Mouse (Mus musculus): ENCODE data around the gene Dcp1a.

Dcp1a gene

DNA sequence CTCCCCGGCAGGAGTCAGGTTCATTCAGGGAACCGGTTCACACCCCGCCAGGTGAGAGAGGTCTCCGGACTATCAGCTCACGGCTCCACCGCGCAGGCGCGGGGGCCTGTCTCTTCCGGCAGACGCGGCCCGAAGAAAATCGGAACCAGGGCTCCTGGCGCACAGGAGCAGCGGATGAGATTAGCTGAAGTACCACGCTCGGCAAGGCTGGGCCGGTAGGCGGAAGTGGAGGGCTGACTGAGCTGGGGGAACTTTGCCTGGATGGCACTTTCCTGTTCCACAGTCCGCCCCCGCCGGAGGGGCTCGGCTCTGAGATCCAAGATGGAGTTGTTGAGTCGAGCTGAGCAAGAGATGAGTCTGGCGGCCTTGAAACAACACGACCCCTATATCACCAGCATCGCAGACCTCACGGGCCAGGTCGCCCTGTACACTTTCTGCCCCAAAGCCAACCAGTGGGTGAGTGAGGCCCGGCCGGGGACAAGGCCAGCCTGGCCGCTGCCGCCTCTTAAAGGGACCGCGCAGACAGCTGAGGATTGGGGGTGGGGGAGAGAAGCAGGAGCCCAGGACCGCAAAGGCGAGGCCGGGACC is at the start of gene Dcp1a:
Dcp1a (plus strand) TSS at position 175 of the 588 bp plus-strand sequence.
- DNase-seq = peak; percentile 95

DNA sequence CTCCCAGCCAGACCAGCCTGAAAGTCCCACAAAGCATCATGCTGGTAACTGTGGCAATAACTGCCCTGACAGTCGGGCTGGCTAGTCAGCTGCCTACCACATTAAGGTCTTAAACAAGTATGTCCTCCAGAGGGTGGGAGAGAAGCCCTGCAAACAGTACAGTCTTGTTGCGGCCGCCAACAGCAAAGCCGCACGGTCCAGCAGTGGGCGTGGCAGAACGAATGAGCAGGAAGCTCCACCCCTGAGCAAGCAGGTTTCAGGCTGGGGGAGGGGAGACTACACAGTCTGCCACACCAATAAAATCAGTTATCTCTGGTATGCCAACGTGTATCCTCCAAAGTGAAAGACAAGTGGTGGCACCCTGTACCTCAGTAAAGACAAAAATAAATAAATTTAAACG is 49.7 kb upstream of the Dcp1a start:
- DNase-seq = peak; percentile 23

DNA sequence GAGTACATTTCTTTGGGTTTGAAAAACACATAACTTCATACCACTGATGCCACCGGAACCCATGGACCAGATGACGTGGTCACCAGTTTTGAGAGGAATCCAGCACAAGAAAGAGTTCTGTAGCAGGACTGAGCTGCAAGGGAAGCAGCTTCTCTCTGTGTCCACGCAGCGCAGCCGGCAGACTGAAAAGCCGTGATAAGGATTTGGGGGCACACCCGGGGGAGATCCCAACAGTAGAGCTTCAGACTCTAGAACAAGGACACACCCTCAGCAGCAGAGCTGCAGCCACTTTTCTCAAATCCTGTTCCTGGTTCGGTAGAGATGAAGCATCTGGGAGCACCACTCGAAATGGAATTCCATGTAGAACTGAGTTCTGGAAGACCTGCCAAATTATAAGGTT is 49.3 kb upstream of the Dcp1a start:
- no peak for DNase-seq

DNA sequence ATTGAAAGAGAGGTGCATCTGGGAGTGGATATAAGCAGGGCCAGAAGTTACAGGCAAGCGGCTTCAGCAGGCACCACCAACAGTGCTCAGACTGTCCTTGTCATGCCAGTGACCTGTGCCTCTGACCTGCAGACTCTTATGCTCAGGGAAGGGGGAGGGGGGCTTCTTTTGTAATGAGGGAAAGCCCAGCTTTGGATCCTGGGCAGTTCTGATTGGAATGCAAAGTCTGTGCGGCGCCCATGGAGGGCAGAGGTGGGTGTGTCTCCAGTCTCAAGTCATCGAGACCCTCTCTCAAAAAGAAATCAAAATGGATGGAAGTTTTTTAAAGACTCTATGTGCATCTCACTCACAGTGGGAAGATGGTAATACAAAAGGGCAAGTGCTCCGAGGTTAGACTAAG is 48.9 kb upstream of the Dcp1a start:
- DNase-seq = no peak

DNA sequence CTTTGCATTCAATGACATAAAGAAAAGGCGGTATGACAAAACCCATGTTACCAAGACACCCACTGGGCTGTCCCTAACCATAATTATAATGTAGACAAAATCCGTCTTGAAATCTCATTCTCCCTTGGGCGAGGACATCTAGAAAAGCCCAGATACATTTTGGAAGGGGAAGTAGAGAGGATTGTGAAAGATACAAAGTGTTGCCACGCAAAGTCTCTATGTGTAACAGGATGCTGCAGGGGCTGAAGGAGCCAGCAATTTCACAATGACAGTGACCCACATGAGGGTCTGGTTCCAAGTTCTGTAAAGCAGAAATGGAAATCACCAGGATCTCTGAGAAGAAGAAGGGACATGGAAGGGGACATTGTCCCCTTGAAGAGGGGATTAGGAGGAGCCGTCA is 44.0 kb upstream of the Dcp1a start:
- DNase-seq = no peak

DNA sequence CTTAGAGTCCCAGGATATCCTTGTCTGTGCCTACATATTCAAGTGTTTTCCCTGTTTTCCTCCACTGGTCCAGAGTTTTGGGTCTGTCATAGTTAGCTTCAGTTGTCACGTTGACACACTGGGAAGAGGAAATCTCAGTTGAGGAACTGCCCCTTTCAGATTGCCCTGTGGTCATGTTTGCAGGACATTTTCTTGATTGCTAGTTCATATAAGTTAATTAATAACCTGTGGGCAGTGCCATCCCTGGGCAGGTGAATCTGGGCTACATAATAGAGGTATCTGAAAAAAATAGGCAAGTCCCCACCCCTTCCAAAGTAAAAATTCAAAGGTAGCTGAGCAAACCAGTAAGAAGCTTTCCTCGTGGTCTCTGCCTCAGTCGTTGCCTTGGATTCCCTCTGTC is 39.4 kb upstream of the Dcp1a start:
- DNase-seq = no peak

DNA sequence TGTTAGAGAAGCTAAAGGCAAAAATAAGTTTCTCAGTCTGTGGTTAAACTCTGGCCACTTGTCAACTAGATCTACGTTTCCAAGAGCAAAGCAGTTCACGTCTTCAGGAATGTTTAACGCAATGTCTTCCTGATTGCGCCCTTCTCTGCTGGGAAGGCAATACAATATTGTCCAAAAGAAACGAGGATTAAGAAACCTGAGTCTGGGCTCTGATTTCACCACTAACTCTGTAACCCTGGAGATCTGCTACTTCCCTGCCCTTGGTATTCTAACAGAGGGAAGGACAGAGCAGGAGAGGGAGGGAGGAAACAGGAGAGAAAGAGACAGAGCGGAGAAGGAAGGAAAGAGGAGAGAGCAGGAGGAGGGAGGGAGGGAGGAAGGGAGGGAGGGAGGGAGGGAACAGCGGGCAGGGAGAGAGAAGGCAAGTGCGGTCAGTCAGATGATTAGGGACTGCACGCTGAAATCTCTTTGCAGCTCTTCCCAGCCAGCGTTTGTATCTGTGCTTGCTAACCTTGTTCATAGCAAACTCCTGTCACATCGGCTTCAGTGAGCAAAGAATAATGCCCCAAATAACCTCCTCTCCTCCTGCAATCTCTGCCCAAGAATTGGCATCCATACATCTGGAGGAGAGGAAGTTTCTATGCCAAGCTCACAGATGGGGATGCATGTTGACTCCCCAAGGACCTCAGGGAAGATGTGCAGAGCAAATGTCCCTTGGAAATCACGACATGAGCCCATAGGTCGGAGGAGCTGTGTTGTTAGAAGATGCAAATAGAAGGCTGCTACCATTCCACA is 23.3 kb upstream of the Dcp1a start:
- DNase-seq = no peak

DNA sequence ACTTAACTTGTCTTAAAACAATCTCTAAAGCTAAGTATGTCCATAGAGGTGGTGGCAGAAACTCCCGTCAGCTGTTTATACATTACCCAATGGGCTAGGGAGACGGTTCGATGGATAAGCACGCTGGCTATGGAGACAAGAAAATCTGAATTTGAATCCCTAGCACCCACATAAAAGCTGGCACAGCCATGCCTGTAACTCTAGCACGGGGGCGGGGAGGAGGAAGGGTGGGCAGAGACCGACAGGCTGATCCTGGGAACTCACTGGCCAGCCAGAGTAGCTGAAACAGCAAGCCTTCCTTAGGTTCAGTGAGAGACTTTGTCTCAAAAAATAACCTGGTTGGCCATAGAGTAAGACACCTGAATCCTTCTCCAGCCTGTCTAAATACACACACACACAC is 21.9 kb upstream of the Dcp1a start:
- no peak for DNase-seq

DNA sequence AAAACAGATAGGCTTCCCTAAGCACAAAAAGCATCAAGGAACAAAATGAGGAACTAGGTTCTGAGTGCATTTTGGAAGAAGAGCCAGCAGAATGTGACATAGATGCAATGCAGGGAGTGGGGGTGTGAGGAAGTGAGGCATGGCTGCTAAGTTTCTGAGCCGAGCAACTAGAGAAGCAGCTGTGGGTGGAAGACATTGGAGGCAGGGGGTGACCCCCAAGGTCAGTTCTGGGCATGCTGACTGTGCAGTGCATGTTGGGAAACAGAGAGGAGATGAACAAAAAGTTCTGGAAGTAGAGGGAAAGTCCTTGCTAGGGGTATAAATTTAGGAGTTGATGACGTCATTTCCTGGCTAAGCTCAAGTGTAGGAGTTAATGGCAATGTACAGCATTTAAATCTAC is 21.4 kb upstream of the Dcp1a start:
- DNase-seq = no peak

DNA sequence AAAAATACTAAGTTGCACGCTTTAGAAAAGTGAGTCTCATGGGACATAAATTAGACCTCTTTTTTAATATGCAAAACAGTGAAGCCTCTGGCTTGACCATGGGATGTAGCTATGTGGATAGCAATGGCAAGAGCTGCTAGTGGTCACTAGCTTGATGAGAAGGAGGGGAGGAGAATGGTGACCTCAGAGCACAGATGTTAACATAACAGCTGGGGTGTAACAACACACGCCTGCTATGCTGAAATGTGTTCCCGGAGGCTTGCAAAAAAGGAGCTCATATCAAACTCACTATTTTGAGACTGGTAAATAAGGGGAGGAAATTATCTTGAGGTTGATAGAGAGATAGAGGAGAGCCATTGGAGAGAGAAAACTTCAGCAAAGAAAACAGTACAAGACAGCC is 20.5 kb upstream of the Dcp1a start:
- DNase-seq = no peak

DNA sequence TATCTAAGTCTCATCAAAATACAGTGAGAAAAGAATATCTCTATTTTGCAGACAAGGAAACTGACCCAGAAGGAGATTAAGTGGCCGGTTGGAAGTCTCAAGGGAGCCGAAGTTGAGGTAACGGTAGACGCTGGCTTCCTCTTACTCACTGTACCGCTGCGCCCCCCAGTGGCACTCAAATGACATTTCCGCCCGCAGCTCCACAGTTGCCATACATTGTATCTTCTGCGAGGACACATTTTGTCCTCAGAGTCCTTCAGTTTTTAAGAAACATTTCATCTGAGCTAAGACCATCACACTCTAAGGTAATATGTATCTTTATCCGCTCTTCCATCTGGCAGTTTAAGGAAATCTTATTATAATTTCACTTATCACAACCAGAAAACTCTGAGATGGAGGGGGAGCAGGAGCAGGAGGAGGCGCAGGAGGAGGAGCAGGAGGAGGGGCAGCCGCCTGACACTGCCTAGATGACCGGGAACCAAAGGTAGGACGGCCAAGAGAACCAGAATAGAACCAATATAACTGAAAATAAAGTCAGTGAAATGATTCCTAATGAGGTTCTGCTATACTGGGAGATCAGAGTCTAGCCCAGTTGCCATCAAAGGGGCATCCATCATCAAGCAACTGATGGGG is 19.3 kb upstream of the Dcp1a start:
- DNase-seq = peak; percentile 66

DNA sequence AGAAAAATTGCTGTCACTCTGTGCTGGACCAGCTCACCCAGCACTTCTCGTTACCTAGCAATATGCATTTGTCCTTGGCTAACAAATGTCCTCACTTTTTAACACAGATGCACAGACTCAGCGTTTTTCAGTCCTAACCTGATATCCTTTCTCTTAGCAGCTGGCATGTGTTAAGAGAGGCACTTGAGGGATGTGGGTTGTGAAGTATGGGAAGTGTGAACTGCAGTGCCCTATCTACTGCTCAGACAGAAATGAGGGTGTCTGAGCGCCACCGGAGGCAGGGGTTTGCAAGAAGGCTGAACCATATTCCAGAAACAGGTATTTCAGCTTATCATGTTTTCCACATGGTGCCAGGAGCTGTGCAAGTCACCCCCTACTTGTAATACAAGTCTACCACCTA is 16.0 kb upstream of the Dcp1a start:
- DNase-seq = no peak

DNA sequence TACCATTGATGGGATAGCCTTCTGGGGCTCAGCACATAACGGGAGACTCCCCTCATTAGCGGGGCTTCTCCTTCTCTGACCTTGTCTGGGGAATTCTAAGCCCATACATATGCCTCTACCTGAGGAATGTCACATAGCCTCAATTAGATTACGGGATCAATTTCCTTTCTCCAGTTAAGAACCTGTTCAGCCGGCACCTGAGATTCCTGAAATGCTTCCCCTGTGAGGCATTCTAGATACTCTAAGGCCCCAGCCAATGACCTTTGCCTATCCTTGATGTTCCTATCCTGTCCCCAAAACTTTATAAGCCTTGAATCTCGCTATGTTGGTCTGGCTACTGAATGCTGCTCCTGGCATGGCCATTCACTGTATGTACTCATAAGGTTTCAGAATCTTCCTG is 5.7 kb upstream of the Dcp1a start:
- no peak for DNase-seq

DNA sequence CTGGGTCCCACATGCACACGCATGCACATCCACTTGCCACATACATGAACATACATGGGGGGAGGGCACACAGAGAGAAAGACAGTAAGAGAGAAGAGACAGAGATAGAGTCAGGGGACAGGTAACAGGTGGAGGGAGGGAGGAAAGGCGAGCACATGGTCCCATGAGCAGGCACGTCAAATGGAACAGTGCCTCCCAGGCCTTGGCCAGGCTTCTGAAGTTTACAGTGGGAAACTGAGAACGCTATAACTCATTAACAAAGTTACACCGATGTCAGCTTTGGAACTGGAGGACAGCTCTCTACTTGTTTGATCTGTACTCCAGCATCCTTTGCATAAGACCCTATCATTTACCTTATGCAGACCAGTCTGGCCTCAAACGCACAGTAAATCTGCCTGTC is 4.9 kb upstream of the Dcp1a start:
- DNase-seq = no peak

DNA sequence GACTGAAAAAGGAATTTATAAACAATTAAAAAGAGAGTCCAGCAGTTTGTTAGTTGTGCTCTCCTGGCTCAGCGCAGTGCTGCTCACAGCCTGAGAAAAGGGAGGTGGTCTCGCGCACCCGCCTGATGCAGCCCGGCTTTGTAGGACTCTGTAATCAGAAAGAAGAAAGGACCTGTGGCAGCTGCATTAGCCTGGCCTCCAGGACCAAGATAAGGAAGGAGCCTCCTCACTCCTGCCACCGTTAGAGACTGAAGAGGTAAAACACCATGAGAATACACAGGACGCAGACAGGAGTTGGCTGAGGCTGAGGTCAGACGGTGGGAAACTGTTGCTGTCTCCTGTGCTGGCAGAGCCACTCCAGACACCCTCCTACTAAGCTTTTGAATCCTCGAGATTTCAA is 12.0 kb downstream of the Dcp1a start, which contains the start of gene Cacna1d:
Cacna1d (minus strand) TSS at position 114 of the 400 bp plus-strand sequence.
- peak; percentile 12 for DNase-seq

DNA sequence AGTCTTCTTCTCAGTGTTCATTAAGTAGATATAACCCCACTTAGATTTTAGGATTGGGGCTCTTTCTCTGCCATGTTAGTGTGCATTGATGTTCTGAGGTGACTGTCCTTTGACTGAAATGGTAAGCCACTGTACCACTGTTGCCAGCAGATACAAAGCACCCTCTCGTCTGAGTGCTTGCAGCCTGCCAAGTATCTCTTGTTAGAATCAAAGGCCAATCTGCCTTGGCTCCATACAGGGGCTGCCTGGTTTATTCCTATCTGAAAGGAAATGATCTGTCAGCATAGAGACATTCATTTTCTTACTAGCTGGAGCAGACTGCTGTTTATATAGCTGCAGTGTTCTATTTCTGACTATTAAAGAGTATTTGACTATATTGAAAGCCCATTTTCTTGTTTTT is 13.9 kb downstream of the Dcp1a start:
- DNase-seq = no peak

DNA sequence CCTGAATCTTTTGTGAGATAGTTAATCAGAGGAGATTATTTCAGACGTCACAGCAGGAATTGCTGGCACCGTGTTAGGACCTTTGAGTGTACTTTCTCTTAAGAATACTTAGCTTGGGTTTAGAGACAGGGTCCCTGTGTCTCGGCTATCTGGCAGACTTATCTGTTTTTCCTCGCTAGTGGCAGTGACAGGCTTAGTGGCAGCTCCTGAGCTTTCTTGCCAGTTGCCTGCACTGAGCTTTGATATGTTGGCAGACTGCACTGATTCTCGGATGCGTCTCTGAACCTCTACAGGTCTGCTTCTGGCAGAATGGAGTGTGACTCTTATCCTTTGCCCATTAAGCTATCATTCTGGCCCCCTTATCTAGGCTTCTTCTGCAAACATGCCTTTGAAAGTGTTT is 15.7 kb downstream of the Dcp1a start:
- no peak for DNase-seq

DNA sequence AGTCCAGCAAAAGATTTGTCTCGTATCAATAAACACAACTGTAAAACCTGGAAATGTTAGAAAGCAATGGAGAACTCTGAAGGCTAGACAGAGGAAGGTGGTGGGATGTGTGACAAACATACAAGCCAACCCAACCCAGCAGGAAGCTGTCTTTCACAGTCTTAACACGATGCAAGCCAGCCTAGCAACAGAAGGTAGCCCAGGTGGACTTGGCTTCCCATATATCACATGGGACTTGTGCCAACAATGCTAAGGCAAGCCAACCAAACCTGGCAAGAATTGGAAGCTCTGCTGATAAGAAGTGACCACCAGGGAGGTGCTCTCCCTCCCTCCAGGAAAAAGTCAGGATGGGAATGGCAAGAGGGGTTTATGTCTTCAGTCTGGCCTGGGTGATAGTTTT is 18.9 kb downstream of the Dcp1a start:
- no peak for DNase-seq

DNA sequence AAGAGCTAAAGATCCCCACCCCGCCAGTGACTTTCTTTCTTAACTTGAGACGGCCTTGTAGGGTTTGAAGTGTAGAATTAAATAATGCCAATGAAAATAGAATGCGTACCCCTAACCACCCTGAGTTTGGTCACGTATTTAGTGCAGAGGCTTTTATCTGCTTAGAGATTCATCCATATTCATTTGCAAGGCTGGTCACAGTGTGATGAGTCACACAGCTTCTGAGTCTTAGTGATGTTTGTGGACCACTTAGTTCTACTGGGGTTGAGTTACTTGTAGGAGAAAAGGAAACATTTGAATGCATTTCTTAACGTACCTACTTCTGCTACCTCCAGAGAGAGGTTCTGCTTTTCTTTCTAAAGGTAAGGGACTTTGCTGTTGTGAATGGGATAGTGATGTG is 25.7 kb downstream of the Dcp1a start:
- no peak for DNase-seq

DNA sequence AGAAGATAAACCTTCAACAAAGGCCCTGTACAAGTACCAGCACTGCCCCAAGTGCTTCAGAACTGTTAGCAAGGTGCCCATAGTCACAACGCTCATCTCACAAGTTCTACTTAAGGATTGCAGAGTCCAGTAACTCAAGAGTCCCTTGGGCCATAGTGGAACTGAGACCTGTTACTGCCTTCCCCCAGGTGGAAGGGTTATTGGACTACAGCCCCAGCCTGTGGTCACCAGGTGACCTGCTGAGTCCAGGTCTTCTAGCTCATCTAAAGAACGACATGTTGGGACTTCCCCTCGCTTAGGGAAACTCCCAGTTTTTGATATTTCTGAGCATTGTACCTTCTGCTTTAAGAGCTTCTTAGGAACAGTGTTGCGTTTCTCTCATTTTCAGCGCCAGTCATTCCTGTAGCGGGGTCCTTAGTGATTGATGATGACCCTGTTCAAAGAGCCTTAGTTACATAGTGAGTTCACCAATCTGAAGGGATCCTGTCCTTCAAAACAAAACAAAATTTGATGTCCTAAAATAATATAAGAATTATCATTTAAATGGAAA is 31.0 kb downstream of the Dcp1a start:
- DNase-seq = no peak

DNA sequence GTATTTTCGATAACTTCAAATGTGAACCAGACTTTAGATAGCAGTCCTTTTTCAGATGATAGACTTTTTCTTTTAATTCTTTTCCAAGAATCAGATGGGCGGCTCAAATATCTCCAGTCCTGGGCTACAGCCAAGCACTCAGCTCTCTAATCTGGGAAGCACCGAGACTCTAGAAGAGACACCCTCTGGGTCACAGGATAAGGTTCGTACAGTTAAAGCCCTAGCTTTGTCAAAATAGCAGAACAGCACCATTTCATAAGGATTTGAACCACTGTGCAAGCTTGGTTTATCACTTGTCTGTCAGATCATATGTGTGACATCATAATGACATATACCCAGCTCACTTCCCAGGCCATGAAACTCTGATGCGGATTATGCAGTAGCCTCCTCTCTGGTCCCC is 33.6 kb downstream of the Dcp1a start:
- no peak for DNase-seq

DNA sequence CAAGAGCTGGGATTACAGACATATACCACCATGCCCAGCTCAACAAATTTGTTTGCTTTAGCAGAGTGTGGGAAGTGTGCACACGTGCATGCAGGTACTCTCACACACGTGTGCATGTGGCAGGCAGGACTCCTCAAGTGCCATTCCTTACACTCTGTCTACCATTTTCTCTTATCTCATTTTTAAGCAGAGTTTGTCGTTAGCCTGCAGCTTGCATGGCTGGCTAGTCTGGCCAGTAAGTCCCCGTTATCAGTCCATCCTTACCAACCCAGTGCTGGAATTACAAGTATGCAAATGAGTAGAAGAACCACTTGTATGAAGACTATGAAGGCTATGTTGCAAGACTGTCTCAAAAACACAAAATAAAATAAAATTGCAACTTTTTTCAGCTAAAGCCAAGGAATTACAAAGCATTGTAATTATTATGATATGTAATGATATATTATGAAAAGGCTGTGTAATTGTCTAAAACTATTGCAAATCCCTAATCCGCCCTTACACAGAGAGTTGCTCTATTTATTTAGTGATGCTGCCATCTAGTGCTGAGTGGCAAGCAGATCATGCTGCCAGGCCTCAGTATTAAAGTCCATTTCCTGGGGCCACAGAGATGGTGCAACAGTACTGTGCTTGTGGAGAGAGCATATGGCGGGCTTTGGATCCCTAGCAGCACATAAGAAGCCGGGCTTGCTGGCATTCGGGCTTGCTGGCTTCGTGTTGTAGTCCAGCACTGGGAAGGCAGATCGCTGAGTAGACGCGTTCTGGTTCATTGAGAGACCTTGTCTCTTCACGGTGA is 36.8 kb downstream of the Dcp1a start:
- DNase-seq = no peak

DNA sequence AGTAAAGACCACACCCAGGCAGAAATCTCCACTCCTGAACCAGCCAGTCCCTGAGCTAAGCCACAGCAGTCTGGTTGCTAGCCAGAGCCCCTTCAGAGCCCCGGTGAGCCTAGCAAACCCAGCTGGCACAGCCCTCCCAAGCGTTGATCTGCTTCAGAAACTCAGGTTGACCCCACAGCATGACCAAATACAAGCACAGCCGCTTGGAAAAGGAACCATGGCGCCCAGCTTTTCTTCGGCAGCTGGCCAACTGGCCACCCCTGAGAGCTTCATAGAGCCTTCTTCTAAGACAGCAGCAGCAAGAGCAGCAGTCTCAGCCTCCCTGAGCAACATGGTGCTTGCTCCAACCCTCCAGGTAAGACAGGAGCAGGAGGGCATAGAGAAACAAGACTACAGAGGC is 40.0 kb downstream of the Dcp1a start:
- DNase-seq = no peak
